Mouse (Mus musculus) G1E-ER4 (cell line): Measurements from ENCODE around the gene Fam50b. TPM values are rescaled to one million over a fixed set of nuclear protein-coding genes. Genes with fewer than 3 reads are reported as not detected.

Experiments used
- GATA1 ChIP-seq: IDR thresholded peaks from one replicate; pipeline ENCODE4 v1.8.0; 2012; ENCODE audit warnings: low read length, inconsistent platforms
- polyA plus RNA-seq: library from polyadenylated mRNA; stranded (reverse); fragments of >175 nt; gene quantifications from 2 replicates; pipeline ENCODE4 v1.2.3, GENCODE M21; 2012

The Fam50b gene
- polyA plus RNA-seq, 1 experiment: 0.12 TPM

DNA sequence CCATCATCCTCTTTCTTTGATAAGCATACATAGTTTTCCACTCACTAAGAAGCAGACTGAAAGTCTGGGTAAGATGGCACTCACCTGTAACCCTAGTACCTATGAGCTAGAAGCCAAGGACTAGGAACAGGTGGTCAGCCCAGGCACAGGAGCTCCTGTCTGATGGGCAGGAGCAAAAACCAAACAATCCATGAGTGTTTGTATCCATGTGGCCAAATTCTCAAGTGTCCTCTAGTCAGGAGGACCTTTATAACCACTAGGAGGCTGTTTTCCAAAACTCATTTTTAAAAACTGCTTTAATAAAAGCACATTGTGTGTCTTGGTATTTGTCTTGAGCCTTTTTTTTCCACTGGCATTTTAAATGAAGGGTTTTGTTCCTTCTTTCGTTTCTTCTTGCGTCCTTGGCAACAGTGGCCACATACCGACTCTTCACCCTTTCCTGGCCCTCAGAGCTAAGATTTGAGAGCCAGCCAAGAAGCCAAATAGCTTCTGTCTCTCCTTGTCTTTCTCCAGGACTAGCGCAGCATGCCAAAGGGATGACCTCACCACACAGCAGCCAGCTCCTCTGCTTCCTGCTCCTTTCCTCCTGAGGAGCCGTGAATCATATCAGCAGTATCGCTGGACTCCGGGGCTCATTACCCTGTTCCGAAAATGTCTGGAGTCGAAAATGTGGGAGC, 8.7 kb upstream of the Fam50b start:
- TF ChIP-seq GATA1: no peak

DNA sequence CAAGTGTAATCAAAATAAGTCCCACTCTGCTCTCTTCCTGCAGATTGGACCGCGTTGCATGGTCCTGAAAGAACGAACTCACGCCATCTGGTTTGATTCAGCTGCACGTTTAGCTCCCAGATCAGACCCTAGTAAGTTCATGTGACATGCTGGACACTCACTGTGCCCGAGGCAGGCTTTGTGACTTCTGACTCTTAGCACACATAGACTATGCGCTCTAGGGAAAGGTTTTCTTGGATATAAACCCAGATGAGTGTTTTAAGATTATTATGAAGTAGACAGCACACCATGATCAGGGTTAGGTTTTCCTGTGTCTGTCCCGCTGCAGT, 8.2 kb upstream of the Fam50b start:
- no peak for TF ChIP-seq GATA1

DNA sequence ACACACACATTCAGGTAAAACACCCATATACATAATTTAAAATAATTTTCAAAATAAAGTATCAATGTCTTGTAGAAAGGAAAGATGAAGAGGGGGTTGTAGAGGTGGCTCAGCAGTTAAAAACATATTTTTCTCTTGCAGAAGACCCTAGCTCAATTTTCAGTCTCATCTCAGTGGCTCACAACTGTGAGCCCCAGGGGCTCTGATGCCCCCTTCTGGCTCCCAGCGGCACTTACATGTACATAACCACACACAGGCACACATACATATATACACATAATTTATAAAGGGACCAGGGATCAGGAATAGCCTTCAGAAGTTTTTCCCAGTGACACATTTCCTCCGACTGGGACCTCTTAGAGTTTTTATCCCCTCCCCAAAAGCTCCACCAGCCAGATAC, 7.6 kb upstream of the Fam50b start:
- TF ChIP-seq GATA1: no peak

DNA sequence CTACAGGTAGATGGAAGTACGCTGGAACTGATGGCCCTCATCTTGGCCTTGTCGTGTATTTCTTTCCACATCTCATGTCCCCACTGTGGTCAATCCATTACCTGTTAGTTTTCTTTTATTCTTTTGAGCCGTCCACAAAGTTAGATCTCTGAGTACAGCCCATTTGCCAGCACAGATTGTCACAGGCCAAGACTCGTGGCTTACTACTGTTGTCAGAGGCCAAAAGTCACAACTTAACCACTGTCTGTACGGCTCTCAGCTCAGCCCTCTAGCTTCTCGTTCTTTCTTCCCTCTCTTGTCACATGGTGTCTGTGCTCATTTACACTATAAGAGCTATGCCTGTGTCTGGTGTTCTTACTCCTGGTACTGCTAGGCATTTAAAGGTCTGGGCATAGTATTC, 3.1 kb upstream of the Fam50b start:
- TF ChIP-seq GATA1: no peak

DNA sequence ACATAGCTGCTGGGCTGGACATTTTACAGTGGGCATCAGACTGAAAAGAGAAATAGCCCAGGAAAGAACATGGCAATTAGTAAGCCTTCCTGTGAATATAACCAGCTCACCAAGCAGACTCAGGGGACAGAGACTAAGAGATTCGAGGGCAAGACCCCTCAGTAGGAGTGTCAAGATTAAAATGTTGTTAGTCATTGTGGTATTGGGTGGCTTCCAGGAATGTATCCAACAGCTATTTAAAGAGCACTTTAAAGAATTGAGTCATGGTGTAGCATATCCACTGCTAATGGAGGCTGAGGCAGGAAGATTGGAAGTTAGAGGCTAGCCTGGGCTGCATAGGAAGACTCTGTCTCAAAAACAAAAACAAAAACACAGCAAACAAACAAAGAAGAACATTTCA, 870 bp upstream of the Fam50b start:
- TF ChIP-seq GATA1: no peak

DNA sequence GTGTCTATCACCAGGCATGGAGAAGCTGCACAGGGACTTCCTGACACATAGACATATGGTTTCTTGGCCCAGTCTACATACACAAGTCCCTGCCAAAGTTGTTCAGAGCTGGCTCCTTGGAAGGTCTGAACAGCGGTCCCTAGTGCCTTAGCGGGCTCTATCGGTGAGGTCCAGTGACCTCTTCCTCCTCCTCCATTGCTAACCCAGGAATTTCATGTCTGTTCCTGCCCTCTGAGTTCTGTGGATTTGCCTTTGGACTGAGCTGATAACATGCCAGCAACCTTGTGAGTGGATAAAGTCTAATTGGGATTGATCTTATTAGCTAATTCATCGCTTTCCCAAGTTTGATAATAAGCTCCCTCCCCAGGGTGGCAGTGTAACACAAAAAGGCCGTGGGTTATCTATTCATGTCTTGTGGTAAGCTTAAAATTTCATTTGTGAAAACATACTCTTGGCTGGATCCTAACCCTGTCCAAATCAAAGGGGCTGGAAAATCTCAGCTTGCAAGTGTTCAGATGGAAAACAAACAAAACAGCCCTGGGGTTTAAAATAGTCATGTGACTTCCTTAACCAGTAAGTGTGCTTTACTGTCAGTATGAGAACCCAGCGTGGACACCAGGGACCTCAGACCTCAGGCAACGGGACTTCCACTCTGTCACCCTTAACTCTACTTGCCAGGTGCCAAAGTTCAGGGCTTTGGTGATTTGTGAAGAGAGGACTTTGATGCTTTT, 3.5 kb downstream of the Fam50b start:
- TF ChIP-seq GATA1: no peak

DNA sequence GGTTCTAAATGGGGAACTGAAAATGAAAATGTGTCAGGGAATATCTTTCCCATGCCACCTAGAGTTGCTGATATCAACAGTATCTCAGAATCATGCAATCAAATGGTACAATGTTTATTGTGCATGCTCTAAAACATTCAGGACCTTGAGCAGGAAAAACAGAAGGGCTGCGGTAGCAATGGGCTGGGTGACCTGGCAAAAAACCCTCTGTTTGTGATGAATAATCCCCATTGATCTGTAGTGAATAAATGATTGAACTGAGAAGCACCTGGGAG, 4.0 kb downstream of the Fam50b start:
- TF ChIP-seq GATA1: no peak

DNA sequence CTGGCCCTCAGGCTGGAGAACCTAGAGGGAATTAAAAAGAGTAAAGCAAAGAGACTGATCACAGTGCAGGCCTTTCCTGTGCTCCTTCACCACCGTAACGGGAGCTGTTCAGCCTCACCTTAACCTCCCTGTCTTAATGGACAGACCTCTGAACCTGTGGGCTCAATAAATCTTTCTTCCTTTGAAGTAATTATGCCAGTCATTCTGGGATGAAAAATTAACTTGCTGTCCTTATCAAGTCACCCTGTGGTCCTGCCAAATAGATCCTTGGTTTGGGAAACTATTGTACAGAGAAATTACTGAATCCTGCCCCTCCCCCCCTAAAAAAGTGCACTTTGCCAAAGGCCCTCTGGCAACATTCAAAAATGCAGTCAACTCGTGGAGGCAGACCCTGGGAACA, 4.4 kb downstream of the Fam50b start:
- no peak for TF ChIP-seq GATA1

DNA sequence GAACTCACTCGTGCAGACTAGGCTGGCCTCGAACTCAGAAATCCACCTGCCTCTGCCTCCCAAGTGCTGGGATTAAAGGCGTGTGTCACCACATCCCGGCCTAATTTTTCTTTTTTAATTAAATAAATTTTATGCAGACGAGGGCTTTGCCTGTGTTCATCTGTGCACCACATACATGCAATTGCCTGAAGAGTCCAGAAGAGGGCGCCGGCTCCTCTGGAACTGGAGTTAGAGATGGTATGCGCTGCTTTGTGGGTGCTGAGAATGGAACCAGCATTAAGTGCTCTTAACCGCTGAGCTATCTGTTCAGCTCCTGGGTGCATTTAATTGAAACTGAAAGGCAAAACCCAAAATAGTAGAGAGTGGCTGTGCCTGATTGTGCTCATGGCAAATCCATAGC, 6.6 kb downstream of the Fam50b start:
- TF ChIP-seq GATA1: no peak

DNA sequence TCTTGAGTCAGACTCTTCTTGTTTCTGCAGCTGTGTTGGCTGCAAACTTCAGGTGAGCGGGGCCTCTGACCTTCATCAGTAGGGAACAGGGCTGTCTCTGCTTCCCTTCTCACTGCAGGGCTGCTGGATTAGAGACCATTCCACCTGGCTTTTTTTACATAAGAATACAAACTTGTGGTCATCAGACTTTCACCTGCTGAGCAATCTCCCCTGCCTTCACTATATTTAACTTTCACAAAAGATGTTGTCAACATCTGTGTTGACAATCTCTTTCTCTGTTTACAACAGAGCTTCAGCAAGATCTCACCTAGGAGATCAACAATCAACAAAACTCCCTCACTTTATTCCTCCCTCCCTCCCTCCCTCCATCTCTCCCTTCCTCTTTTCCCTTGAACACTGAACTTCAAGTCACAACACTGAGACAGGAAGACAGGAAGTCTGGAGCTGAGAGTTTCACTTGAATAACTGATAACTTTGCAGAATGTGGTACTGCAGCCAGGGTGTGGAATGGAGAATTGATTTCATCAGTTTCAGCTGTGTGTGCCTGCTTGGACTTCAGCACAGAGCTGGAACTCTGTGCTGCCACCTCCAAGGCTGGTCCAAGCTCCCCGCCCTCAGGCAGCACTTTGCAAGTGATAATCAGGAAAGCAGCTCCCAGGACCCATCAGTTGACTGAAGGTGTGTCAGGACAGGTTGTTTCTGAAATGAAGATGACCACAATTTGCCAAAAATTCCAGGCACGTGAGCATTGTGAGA, 7.3 kb downstream of the Fam50b start:
- TF ChIP-seq GATA1: no peak

DNA sequence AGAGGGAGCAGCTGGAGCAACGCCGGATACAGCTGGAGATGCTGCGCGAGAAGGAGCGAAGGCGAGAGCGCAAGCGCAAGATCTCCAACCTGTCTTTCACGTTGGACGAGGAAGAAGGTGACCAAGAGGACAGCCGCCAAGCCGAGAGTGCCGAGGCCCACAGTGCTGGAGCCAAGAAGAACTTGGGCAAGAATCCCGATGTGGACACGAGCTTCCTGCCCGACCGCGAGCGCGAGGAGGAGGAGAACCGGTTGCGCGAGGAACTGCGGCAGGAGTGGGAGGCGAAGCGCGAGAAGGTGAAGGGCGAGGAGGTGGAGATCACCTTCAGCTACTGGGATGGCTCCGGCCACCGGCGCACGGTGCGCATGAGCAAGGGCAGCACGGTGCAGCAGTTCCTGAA, 12.2 kb downstream of the Fam50b start:
- no peak for TF ChIP-seq GATA1

DNA sequence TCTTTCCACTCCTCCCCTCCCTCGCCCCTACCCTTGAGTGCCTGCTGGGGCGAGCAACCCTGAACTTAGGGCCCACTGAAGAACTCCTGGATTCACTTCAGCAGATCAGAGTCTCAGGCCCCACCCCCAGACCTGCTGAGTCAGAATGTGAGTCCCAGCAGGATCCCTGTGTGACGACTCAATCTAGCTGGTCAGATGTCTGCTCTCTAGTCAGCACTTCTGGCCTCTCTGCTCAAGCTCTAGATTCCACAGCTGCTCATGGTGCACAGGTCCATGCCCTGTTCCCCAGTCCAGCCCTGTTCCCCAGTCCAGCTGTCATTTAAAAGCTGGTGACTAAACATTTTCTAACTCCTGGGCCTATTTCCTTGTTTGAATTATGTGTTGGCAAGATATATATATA, 13.9 kb downstream of the Fam50b start:
- no peak for TF ChIP-seq GATA1

DNA sequence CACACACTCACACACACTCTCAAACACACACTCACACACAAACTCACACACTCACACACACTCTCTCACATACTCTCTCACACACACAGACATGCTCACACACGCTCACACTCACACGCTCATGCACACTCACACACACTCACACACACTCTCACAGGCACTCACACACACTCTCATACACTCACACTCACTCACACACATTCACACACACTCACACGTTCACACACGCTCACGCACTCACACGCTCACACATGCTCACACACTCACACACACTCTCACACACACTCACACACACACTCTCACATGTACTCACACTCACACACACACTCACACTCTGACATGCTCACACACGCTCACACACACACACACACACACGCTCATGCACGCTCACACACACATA, 24.6 kb downstream of the Fam50b start:
- no peak for TF ChIP-seq GATA1

DNA sequence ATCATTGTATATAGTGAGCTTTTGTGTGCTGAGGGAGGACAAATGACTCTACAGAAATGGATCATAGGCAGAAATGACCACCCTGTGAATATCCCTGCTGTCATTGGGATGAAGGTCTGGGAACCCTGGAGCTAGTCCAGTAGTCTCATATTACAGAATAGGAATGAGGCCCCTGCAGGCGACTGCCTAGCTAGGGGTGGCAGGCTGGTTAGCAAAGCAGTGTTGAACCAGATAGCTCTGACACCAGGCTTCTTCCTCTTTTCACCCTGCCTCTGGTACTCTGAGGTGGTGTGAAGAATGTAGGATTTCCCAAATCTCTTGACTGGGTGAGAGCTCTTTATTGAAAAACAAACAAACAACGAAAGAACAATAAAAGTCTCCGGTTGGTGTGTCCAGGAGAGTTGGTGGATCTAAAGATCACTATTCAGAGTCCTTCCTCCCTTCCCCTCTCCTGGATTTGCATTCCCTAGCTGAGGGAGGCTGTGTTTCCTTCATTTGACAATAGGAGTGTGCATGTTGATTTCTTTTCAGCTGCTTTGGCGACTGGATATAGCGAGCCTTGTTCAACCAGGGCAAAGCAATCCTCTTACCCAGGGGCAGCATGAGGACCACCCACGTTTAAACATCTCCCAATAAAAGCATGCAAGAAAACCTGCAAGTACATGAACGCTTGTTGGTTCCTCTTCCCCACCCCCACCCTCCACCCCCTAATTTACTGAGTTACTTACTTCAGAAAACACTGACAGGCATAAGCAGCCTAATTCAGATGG, 26.1 kb downstream of the Fam50b start:
- TF ChIP-seq GATA1: no peak

DNA sequence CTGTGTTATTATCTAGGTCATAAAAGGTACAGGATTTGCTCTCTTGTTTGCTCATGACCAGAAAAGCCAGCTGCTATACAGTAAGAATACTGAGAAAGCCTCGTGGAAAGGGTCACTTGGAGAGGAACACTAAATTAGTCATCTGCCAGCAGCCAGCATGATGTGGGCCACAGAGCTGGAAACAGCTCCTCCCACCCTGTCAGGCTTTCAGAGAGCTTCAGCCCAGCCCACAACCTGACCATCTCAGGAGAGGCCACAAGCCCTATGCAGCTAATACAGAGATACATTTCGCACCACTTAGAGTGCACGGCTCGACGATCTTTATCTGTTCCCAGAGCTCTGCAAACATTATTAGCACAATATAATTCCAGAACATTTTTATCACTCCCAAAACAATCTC, 27.5 kb downstream of the Fam50b start:
- TF ChIP-seq GATA1: no peak

DNA sequence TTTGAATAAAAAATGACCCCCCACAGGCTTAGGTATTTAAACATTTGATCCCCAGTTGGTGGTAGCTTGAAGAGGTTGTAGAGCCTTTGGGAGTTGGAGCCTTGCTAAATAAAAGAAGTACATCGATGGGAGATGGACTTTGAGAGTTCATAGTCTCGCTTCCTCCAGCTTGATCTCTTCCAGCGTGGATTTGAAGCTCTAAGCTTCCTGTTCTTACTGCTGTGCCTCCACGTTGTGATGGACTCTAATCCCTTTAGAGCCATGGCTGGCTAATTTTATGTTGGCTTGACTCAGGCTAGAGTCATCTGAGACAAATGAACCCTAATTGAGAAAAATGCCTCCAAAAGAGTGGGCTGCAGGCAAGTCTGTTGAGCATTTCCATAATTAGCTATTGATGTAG, 28.2 kb downstream of the Fam50b start:
- no peak for TF ChIP-seq GATA1

DNA sequence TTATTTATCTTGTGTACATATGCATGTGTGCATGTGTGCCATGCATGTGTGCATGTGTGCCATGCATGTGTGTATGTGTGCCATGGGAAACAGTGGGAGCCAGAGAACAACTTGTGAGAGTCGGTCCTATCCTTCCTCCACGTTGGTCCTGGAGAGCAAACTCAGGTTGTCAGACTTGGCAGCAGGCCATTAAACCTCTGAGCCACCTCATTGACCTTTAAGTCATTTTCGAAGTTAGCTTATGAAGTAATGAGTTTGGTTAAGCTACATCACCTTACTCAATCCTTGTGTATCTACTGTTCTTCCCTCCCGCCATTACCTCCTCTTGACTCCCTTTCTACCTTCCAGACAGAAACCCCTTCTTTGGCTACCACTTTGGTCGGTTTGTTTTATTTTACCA, 30.6 kb downstream of the Fam50b start:
- TF ChIP-seq GATA1: no peak
